Mouse (Mus musculus) bone marrow, adult 2 months (tissue): ENCODE data around the gene Prkch. TPM values are rescaled to one million over a fixed set of nuclear protein-coding genes. Genes with fewer than 3 reads are reported as not detected.

Source experiments
- H3K27ac ChIP-seq: fragments of 200-500 bp; 2 replicates; pipeline ENCODE4 v1.5.1; 2012; ENCODE audit warnings: low read depth, mild to moderate bottlenecking, control low read depth, inconsistent platforms, low read length; ENCODE audit not compliant: control insufficient read depth, poor library complexity, insufficient read depth
- H3K4me1 ChIP-seq: fragments of 200-500 bp; 2 replicates; pipeline ENCODE4 v1.6.1; 2011; ENCODE audit warnings: low read length; ENCODE audit not compliant: control insufficient read depth, insufficient read depth
- H3K4me3 ChIP-seq: fragments of 200-500 bp; replicated peaks from 2 replicates; pipeline ENCODE3; 2011; ENCODE audit warnings: mild to moderate bottlenecking, low read depth, low read length, control low read depth; ENCODE audit not compliant: control insufficient read depth
- CTCF ChIP-seq: fragments of 200-500 bp; IDR thresholded peaks from 2 replicates; pipeline ENCODE4 v1.5.1; 2011; ENCODE audit warnings: low read length, control low read depth; ENCODE audit not compliant: control insufficient read depth, insufficient read depth
- POLR2A ChIP-seq: fragments of 200-500 bp; IDR thresholded peaks from 2 replicates; pipeline ENCODE4 v1.6.1; 2011; ENCODE audit warnings: low read depth, mild to moderate bottlenecking, control low read depth, low read length, borderline replicate concordance; ENCODE audit not compliant: control insufficient read depth
- WGBS: fragments of 180-500 bp; shearing (Covaris S2); methylation state at CpG from one replicate; pipeline ENCODE4 v1.1.7; 2018; 5-methylcytosine and 5-hydroxymethylcytosine counted together
- polyA plus RNA-seq: library from polyadenylated mRNA; stranded (reverse); fragments of >200 nt; gene quantifications from 2 replicates; pipeline ENCODE4 v1.2.4, GENCODE M21; 2011; ENCODE audit warnings: low replicate concordance; ENCODE audit not compliant: missing spikeins, insufficient read depth, insufficient read length

The Prkch gene
- polyA plus RNA-seq, 1 experiment: 7.8 TPM

GRCm38 (mm10) chr12:73708920-73709319 lies 124.3 kb downstream of the Prkch start:
- Histone ChIP-seq H3K27ac (no peak overlapping the region), H3K4me1 (no peaks in the 10 kb centered on the region), H3K4me3 (no peak overlapping the region)
- WGBS: 34% methylated on average over 8 of the region's 8 CpGs
- TF ChIP-seq POLR2A (no peak), CTCF (peak; percentile 57)

- 77% methylated on average over 5 of the region's 5 CpGs for WGBS
- Histone ChIP-seq H3K27ac (no peak overlapping the region), H3K4me1 (peaks cover 2% of the 10 kb centered on the region; the same call in 1 of the 2 replicates), H3K4me3 (no peak overlapping the region)
- TF ChIP-seq CTCF (no peak), POLR2A (no peak)
Measured at GRCm38 (mm10) chr12:73710846-73711245, 126.2 kb downstream of the Prkch start.

GRCm38 (mm10) chr12:73712122-73712521 lies 127.5 kb downstream of the Prkch start:
- no peak overlapping the region for H3K27ac ChIP-seq
- TF ChIP-seq CTCF (no peak), POLR2A (no peak)
- 55% methylated on average over 6 of the region's 6 CpGs for WGBS
- no peak overlapping the region for H3K4me3 ChIP-seq
- peaks cover 4% of the 10 kb centered on the region; the same call in 1 of the 2 replicates for H3K4me1 ChIP-seq

GRCm38 (mm10) chr12:73714589-73714988 lies 130.0 kb downstream of the Prkch start:
- no peak overlapping the region for H3K4me3 ChIP-seq
- no peak overlapping the region for H3K27ac ChIP-seq
- WGBS: 84% methylated on average over 5 of the region's 5 CpGs
- peaks cover 4% of the 10 kb centered on the region; the same call in 1 of the 2 replicates for H3K4me1 ChIP-seq
- no peak for TF ChIP-seq POLR2A
- no peak for TF ChIP-seq CTCF

GRCm38 (mm10) chr12:73715331-73715730 lies 130.7 kb downstream of the Prkch start:
- Histone ChIP-seq H3K4me3 (no peak overlapping the region), H3K4me1 (peaks cover 4% of the 10 kb centered on the region; the same call in 1 of the 2 replicates), H3K27ac (peak overlapping the region; percentile 58; the same call in 1 of the 2 replicates)
- TF ChIP-seq POLR2A (no peak), CTCF (no peak)
- 63% methylated on average over 2 of the region's 2 CpGs for WGBS

- Histone ChIP-seq H3K4me1 (peaks cover 6% of the 10 kb centered on the region), H3K27ac (peak overlapping the region; percentile 24; the same call in 1 of the 2 replicates), H3K4me3 (no peak overlapping the region)
- TF ChIP-seq POLR2A (no peak), CTCF (no peak)
- WGBS: 50% methylated on average over 21 of the region's 21 CpGs
Measured at GRCm38 (mm10) chr12:73715954-73716731, 131.5 kb downstream of the Prkch start.

- Histone ChIP-seq H3K4me1 (peaks cover 6% of the 10 kb centered on the region), H3K27ac (no peak overlapping the region), H3K4me3 (no peak overlapping the region)
- no peak for TF ChIP-seq POLR2A
- no peak for TF ChIP-seq CTCF
- 87% methylated on average over 10 of the region's 10 CpGs for WGBS
Measured at GRCm38 (mm10) chr12:73718036-73718435, 133.4 kb downstream of the Prkch start.

- H3K4me3 ChIP-seq: no peak overlapping the region
- H3K4me1 ChIP-seq: peaks cover 6% of the 10 kb centered on the region
- H3K27ac ChIP-seq: no peak overlapping the region
- TF ChIP-seq CTCF (no peak), POLR2A (no peak)
Measured at GRCm38 (mm10) chr12:73719816-73720215, 135.2 kb downstream of the Prkch start.

- Histone ChIP-seq H3K4me1 (peaks cover 6% of the 10 kb centered on the region), H3K27ac (no peak overlapping the region; the same call in 1 of the 2 replicates), H3K4me3 (no peak overlapping the region)
- TF ChIP-seq POLR2A (no peak), CTCF (no peak)
- 64% methylated on average over 2 of the region's 2 CpGs for WGBS
Measured at GRCm38 (mm10) chr12:73720466-73720865, 135.9 kb downstream of the Prkch start.
